Mouse (Mus musculus): ENCODE data around the gene Mcpt1. TPM values are rescaled to one million over a fixed set of nuclear protein-coding genes. Genes with fewer than 3 reads are reported as not detected.
"Not testable (repeated sequence)": the region's sequence is repeated elsewhere in the genome, so short reads cannot be mapped to it uniquely, and the experiment has no call there.

Gene Mcpt1
- not detected in 2 replicates for polyA plus RNA-seq (2011; ENCODE audit: insufficient read depth, insufficient read length, low read depth, missing spikeins)

- not testable (repeated sequence) for H3K4me3 ChIP-seq (ENCODE audit: low read depth, low read length); H3K27me3 ChIP-seq (ENCODE audit: control insufficient read depth, insufficient read depth, low read length, poor library complexity, severe bottlenecking); H3K9ac ChIP-seq (ENCODE audit: low read depth, poor library complexity, severe bottlenecking); H3K36me3 ChIP-seq (ENCODE audit: control insufficient read depth, insufficient read depth, low read length, poor library complexity, severe bottlenecking); H3K4me1 ChIP-seq (ENCODE audit: control insufficient read depth, insufficient read depth, low read length); H3K27ac ChIP-seq (ENCODE audit: insufficient read depth, low read length); H3K9me3 ChIP-seq (replicated peaks; ENCODE audit: control insufficient read depth, insufficient read depth, low read length, poor library complexity, severe bottlenecking)
Observed at GRCm38 (mm10) chr14:56017671-56018070, at the start of gene Mcpt1. Mcpt1 (plus strand) TSS chr14:56017971.

GRCm38 (mm10) chr14:55987464-55987863 lies 30.3 kb upstream of the Mcpt1 start:
- H3K4me1 ChIP-seq (ENCODE audit: control insufficient read depth, insufficient read depth, low read length); H3K36me3 ChIP-seq (ENCODE audit: control insufficient read depth, insufficient read depth, low read length, poor library complexity, severe bottlenecking); H3K9me3 ChIP-seq (replicated peaks; ENCODE audit: control insufficient read depth, insufficient read depth, low read length, poor library complexity, severe bottlenecking); H3K27me3 ChIP-seq (ENCODE audit: control insufficient read depth, insufficient read depth, low read length, poor library complexity, severe bottlenecking); H3K9ac ChIP-seq (ENCODE audit: low read depth, poor library complexity, severe bottlenecking); H3K4me3 ChIP-seq (ENCODE audit: low read depth, low read length); H3K27ac ChIP-seq (ENCODE audit: insufficient read depth, low read length): not testable (repeated sequence)

GRCm38 (mm10) chr14:56013147-56013546 lies 4.6 kb upstream of the Mcpt1 start:
- no peaks in the 10 kb centered on the region for H3K4me1 ChIP-seq (ENCODE audit: control insufficient read depth, insufficient read depth, low read length)
- H3K27ac ChIP-seq (ENCODE audit: insufficient read depth, low read length) = no peak overlapping the region
- H3K4me3 ChIP-seq (ENCODE audit: low read depth, low read length) = no peak overlapping the region

GRCm38 (mm10) chr14:56013924-56014323 lies 3.8 kb upstream of the Mcpt1 start:
- Histone ChIP-seq H3K27ac (ENCODE audit: insufficient read depth, low read length) (no peak overlapping the region), H3K4me1 (ENCODE audit: control insufficient read depth, insufficient read depth, low read length) (no peaks in the 10 kb centered on the region), H3K36me3 (ENCODE audit: control insufficient read depth, insufficient read depth, low read length, poor library complexity, severe bottlenecking) (no peaks in the 10 kb centered on the region), H3K4me3 (ENCODE audit: low read depth, low read length) (no peak overlapping the region), H3K9ac (ENCODE audit: low read depth, poor library complexity, severe bottlenecking) (no peak overlapping the region), H3K9me3 (replicated peaks; ENCODE audit: control insufficient read depth, insufficient read depth, low read length, poor library complexity, severe bottlenecking) (no peaks in the 10 kb centered on the region), H3K27me3 (ENCODE audit: control insufficient read depth, insufficient read depth, low read length, poor library complexity, severe bottlenecking) (no peaks in the 10 kb centered on the region)
- TF ChIP-seq EP300 (IDR thresholded peaks at IDR 0.05; ENCODE audit: insufficient read depth, low read depth, low read length) (no peak), CTCF (IDR thresholded peaks at IDR 0.05; ENCODE audit: low read depth, low read length) (no peak), POLR2A (IDR thresholded peaks at IDR 0.05; ENCODE audit: insufficient read depth, low read length) (no peak)

More at GRCm38 (mm10) chr14:56013147-56013546, 4.6 kb upstream of the Mcpt1 start:
- H3K27me3 ChIP-seq (ENCODE audit: control insufficient read depth, insufficient read depth, low read length, poor library complexity, severe bottlenecking) = no peaks in the 10 kb centered on the region
- no peaks in the 10 kb centered on the region for H3K36me3 ChIP-seq (ENCODE audit: control insufficient read depth, insufficient read depth, low read length, poor library complexity, severe bottlenecking)
- H3K9me3 ChIP-seq (replicated peaks; ENCODE audit: control insufficient read depth, insufficient read depth, low read length, poor library complexity, severe bottlenecking) = peaks cover 4% of the 10 kb centered on the region
- no peak overlapping the region for H3K9ac ChIP-seq (ENCODE audit: low read depth, poor library complexity, severe bottlenecking)
- TF ChIP-seq CTCF (IDR thresholded peaks at IDR 0.05; ENCODE audit: low read depth, low read length) = no peak
- no peak for TF ChIP-seq EP300 (IDR thresholded peaks at IDR 0.05; ENCODE audit: insufficient read depth, low read depth, low read length)
- TF ChIP-seq POLR2A (IDR thresholded peaks at IDR 0.05; ENCODE audit: insufficient read depth, low read length) = no peak

- TF ChIP-seq POLR2A (IDR thresholded peaks at IDR 0.05; ENCODE audit: insufficient read depth, low read length) = no peak
- no peak for TF ChIP-seq CTCF (IDR thresholded peaks at IDR 0.05; ENCODE audit: low read depth, low read length)
- TF ChIP-seq EP300 (IDR thresholded peaks at IDR 0.05; ENCODE audit: insufficient read depth, low read depth, low read length) = no peak
- Histone ChIP-seq H3K27me3 (ENCODE audit: control insufficient read depth, insufficient read depth, low read length, poor library complexity, severe bottlenecking) (no peaks in the 10 kb centered on the region), H3K27ac (ENCODE audit: insufficient read depth, low read length) (no peak overlapping the region), H3K4me3 (ENCODE audit: low read depth, low read length) (no peak overlapping the region), H3K9me3 (replicated peaks; ENCODE audit: control insufficient read depth, insufficient read depth, low read length, poor library complexity, severe bottlenecking) (no peaks in the 10 kb centered on the region), H3K4me1 (ENCODE audit: control insufficient read depth, insufficient read depth, low read length) (no peaks in the 10 kb centered on the region), H3K36me3 (ENCODE audit: control insufficient read depth, insufficient read depth, low read length, poor library complexity, severe bottlenecking) (no peaks in the 10 kb centered on the region), H3K9ac (ENCODE audit: low read depth, poor library complexity, severe bottlenecking) (no peak overlapping the region)
Observed at GRCm38 (mm10) chr14:56019446-56019845, 1.7 kb downstream of the Mcpt1 start.

GRCm38 (mm10) chr14:56021305-56021704 lies 3.5 kb downstream of the Mcpt1 start:
- H3K4me3 ChIP-seq (ENCODE audit: low read depth, low read length); H3K27ac ChIP-seq (ENCODE audit: insufficient read depth, low read length); H3K4me1 ChIP-seq (ENCODE audit: control insufficient read depth, insufficient read depth, low read length); H3K36me3 ChIP-seq (ENCODE audit: control insufficient read depth, insufficient read depth, low read length, poor library complexity, severe bottlenecking); H3K9ac ChIP-seq (ENCODE audit: low read depth, poor library complexity, severe bottlenecking); H3K9me3 ChIP-seq (replicated peaks; ENCODE audit: control insufficient read depth, insufficient read depth, low read length, poor library complexity, severe bottlenecking); H3K27me3 ChIP-seq (ENCODE audit: control insufficient read depth, insufficient read depth, low read length, poor library complexity, severe bottlenecking): not testable (repeated sequence)

GRCm38 (mm10) chr14:56030395-56030794 lies 12.6 kb downstream of the Mcpt1 start, which contains the start of gene Mcpt9:
Mcpt9 (minus strand) TSS chr14:56030495.
- not testable (repeated sequence) for H3K36me3 ChIP-seq (ENCODE audit: control insufficient read depth, insufficient read depth, low read length, poor library complexity, severe bottlenecking); H3K9ac ChIP-seq (ENCODE audit: low read depth, poor library complexity, severe bottlenecking); H3K27me3 ChIP-seq (ENCODE audit: control insufficient read depth, insufficient read depth, low read length, poor library complexity, severe bottlenecking); H3K4me3 ChIP-seq (ENCODE audit: low read depth, low read length); H3K9me3 ChIP-seq (replicated peaks; ENCODE audit: control insufficient read depth, insufficient read depth, low read length, poor library complexity, severe bottlenecking); H3K4me1 ChIP-seq (ENCODE audit: control insufficient read depth, insufficient read depth, low read length); H3K27ac ChIP-seq (ENCODE audit: insufficient read depth, low read length)

Measured in ES-Bruce4 (cell line).